9 mouse cellular contexts compared by ENCODE assay signal in genomic region chr13:59771257-59771656, GRCm38 (mm10). TPM values are rescaled to one million over a fixed set of nuclear protein-coding genes. Genes with fewer than 3 reads are reported as not detected.
DNase-seq lines count a peak whose midpoint lies in the region; ATAC-seq lines count a peak whose summit lies in the region.
"Had no signal": no experiment of that assay in that cellular context is flagged by ENCODE, and none has a peak within 500 bp of the region (broad histone marks: within the 10 kb centered on the region; RNA-seq: fewer than 3 reads in every experiment).

No protein-coding gene starts in this region.

- H3K4me2 ChIP-seq in heart, embryonic 14.5 days (ENCODE audit: low read length), result peak overlapping the region; percentile 65
- peak overlapping the region; percentile 94 for H3K4me2 ChIP-seq in liver, embryonic 16.5 days (ENCODE audit: low read depth, low read length)
- peak overlapping the region; percentile 74 for H3K4me2 ChIP-seq in neural tube, embryonic 15.5 days

- peak overlapping the region; percentile 71 for H3K9ac ChIP-seq in heart, embryonic 14.5 days (ENCODE audit: low read length)
- H3K9ac ChIP-seq in liver, embryonic 16.5 days (ENCODE audit: low read depth, low read length), result peak overlapping the region; percentile 89
- no peak overlapping the region for H3K9ac ChIP-seq in neural tube, embryonic 15.5 days (replicated peaks)

- H3K27me3 ChIP-seq in heart, embryonic 14.5 days (ENCODE audit: control insufficient read depth, insufficient read depth, low read length), result no peaks in the 10 kb centered on the region
- no peaks in the 10 kb centered on the region for H3K27me3 ChIP-seq in liver, embryonic 16.5 days (ENCODE audit: control insufficient read depth, insufficient read depth, low read depth, low read length)
- H3K27me3 ChIP-seq in neural tube, embryonic 15.5 days (replicated peaks), result no peaks in the 10 kb centered on the region

- H3K27ac ChIP-seq in heart, embryonic 14.5 days (replicated peaks in 1 of 2; ENCODE audit: control insufficient read depth in 1 of 2, insufficient read depth in 1 of 2, low read depth in 2 of 2, low read length in 2 of 2), result peak overlapping the region; percentile 96 to 100
- peak overlapping the region; percentile 100 for H3K27ac ChIP-seq in liver, embryonic 16.5 days (ENCODE audit: low read length)
- peak overlapping the region; percentile 99 for H3K27ac ChIP-seq in neural tube, embryonic 15.5 days (replicated peaks)

- H3K36me3 ChIP-seq in heart, embryonic 14.5 days (ENCODE audit: control insufficient read depth, insufficient read depth, low read length), result peaks cover 47% of the 10 kb centered on the region
- peaks cover 46% of the 10 kb centered on the region for H3K36me3 ChIP-seq in liver, embryonic 16.5 days (ENCODE audit: control insufficient read depth, insufficient read depth)
- H3K36me3 ChIP-seq in neural tube, embryonic 15.5 days, result peaks cover 26% of the 10 kb centered on the region

- peak; percentile 92 for DNase-seq in 416B (ENCODE audit: low read depth)
- peak; percentile 85 for DNase-seq in adrenal gland, postnatal 10 days
- DNase-seq in kidney, postnatal 10 days, result peak; percentile 89
- DNase-seq in thymus, adult 18-20 months, result peak; percentile 11 to 28

- H3K4me1 ChIP-seq in heart, embryonic 14.5 days (ENCODE audit: control insufficient read depth in 2 of 2, insufficient read depth in 2 of 2, low read length in 2 of 2), result peaks cover 23 to 32% of the 10 kb centered on the region in 2 experiments
- peaks cover 45% of the 10 kb centered on the region for H3K4me1 ChIP-seq in liver, embryonic 16.5 days (ENCODE audit: control insufficient read depth, low read depth, low read length)
- peaks cover 39% of the 10 kb centered on the region for H3K4me1 ChIP-seq in neural tube, embryonic 15.5 days

- H3K9me3 ChIP-seq in heart, embryonic 14.5 days (ENCODE audit: control insufficient read depth, low read length), result no peaks in the 10 kb centered on the region
- no peaks in the 10 kb centered on the region for H3K9me3 ChIP-seq in liver, embryonic 16.5 days (replicated peaks; ENCODE audit: control insufficient read depth, low read length)
- H3K9me3 ChIP-seq in neural tube, embryonic 15.5 days (replicated peaks), result no peaks in the 10 kb centered on the region

- peak; percentile 56 for ATAC-seq in erythroblast, adult 5-6 weeks (replicated peaks; ENCODE audit: low FRiP score, poor library complexity, severe bottlenecking)
- no peak for ATAC-seq in heart, embryonic 14.5 days (ENCODE audit: insufficient number of reproducible peaks, insufficient read depth, low FRiP score, low read depth)
- peak; percentile 30 for ATAC-seq in liver, embryonic 16.5 days (ENCODE audit: low read depth)
- no peak for ATAC-seq in neural tube, embryonic 15.5 days (ENCODE audit: low FRiP score)

- peak overlapping the region in 1 of 2 experiments; percentile 77; a peak in 2 of 4 replicates for H3K4me3 ChIP-seq in heart, embryonic 14.5 days (ENCODE audit: control insufficient read depth in 1 of 2, insufficient read depth in 1 of 2, low read depth in 1 of 2, low read length in 2 of 2)
- H3K4me3 ChIP-seq in liver, embryonic 16.5 days (ENCODE audit: low read depth, low read length), result peak overlapping the region; percentile 94
- H3K4me3 ChIP-seq in neural tube, embryonic 15.5 days (replicated peaks), result peak overlapping the region; percentile 91; the same call in 1 of the 2 replicates

- 7% methylated on average over 9 of the region's 9 CpGs for WGBS in heart, embryonic 14.5 days
- 11% methylated on average over 9 of the region's 9 CpGs for WGBS in liver, embryonic 16.5 days (ENCODE audit: insufficient replicate concordance)
- 61% methylated on average over 9 of the region's 9 CpGs for WGBS in neural tube, embryonic 15.5 days

RNA-seq across cellular contexts. Expression of gene Isca1, which starts 1.6 kb away (rescaled TPM):
- total RNA-seq in adrenal gland, postnatal 10 days (2021), result 100 to 1,000 TPM; 127 to 142 TPM
- 667 and 741 TPM in 2 replicates for total RNA-seq in erythroblast, adult 5-6 weeks (2015; ENCODE audit: low replicate concordance)
- total RNA-seq in erythroblast, adult 5-6 weeks (2017; ENCODE audit: low replicate concordance), result 673 and 742 TPM in 2 replicates
- 213 and 236 TPM in 2 replicates for polyA plus RNA-seq in heart, embryonic 14.5 days (2014; fragmentation: Nextera tagmentation; extraction: Ambion mirVana)
- polyA plus RNA-seq in liver, embryonic 16.5 days (2015; fragmentation: Nextera tagmentation; extraction: Ambion mirVana), result 224 and 231 TPM in 2 replicates
- polyA plus RNA-seq in neural tube, embryonic 15.5 days (2015; fragmentation: Nextera tagmentation; extraction: Ambion mirVana), result 158 and 171 TPM in 2 replicates

RNA-seq across cellular contexts. Expression of gene Gm49354, which starts 10.8 kb away (rescaled TPM):
- total RNA-seq in adrenal gland, postnatal 10 days (2021), result not detected
- total RNA-seq in erythroblast, adult 5-6 weeks (2015; ENCODE audit: low replicate concordance), result not detected in 2 replicates
- total RNA-seq in erythroblast, adult 5-6 weeks (2017; ENCODE audit: low replicate concordance), result 254 and 1,206 TPM in 2 replicates
- polyA plus RNA-seq in heart, embryonic 14.5 days (2014; fragmentation: Nextera tagmentation; extraction: Ambion mirVana), result not detected in 2 replicates
- polyA plus RNA-seq in liver, embryonic 16.5 days (2015; fragmentation: Nextera tagmentation; extraction: Ambion mirVana), result not detected in 2 replicates
- not detected in 2 replicates for polyA plus RNA-seq in neural tube, embryonic 15.5 days (2015; fragmentation: Nextera tagmentation; extraction: Ambion mirVana)
- total RNA-seq: adrenal gland, postnatal 4 days had no signal

RNA-seq across cellular contexts. Expression of gene 1700014D04Rik, which starts 24.7 kb away (rescaled TPM):
- total RNA-seq in adrenal gland, postnatal 10 days (2021), result not detected
- total RNA-seq in erythroblast, adult 5-6 weeks (2015; ENCODE audit: low replicate concordance), result 0.77 TPM in 1 of 2 replicates, not detected in the other
- 0.42 and 4.8 TPM in 2 replicates for total RNA-seq in erythroblast, adult 5-6 weeks (2017; ENCODE audit: low replicate concordance)
- polyA plus RNA-seq in heart, embryonic 14.5 days (2014; fragmentation: Nextera tagmentation; extraction: Ambion mirVana), result 0.27 TPM in 1 of 2 replicates, not detected in the other
- polyA plus RNA-seq in liver, embryonic 16.5 days (2015; fragmentation: Nextera tagmentation; extraction: Ambion mirVana), result not detected in 2 replicates
- polyA plus RNA-seq in neural tube, embryonic 15.5 days (2015; fragmentation: Nextera tagmentation; extraction: Ambion mirVana), result 0.14 and 0.22 TPM in 2 replicates

RNA-seq across cellular contexts. Expression of gene Spata31d1d, which starts 39.7 kb away (rescaled TPM):
- not detected for total RNA-seq in adrenal gland, postnatal 10 days (2021)
- total RNA-seq in erythroblast, adult 5-6 weeks (2015; ENCODE audit: low replicate concordance), result not detected in 2 replicates
- total RNA-seq in erythroblast, adult 5-6 weeks (2017; ENCODE audit: low replicate concordance), result 0.26 TPM in 1 of 2 replicates, not detected in the other
- not detected in 2 replicates for polyA plus RNA-seq in heart, embryonic 14.5 days (2014; fragmentation: Nextera tagmentation; extraction: Ambion mirVana)
- 0.02 TPM in 1 of 2 replicates, not detected in the other for polyA plus RNA-seq in liver, embryonic 16.5 days (2015; fragmentation: Nextera tagmentation; extraction: Ambion mirVana)
- polyA plus RNA-seq in neural tube, embryonic 15.5 days (2015; fragmentation: Nextera tagmentation; extraction: Ambion mirVana), result not detected in 2 replicates
- total RNA-seq: adrenal gland, postnatal 4 days had no signal

RNA-seq across cellular contexts. Expression of gene Tut7, which starts 51.7 kb away (rescaled TPM):
- total RNA-seq in adrenal gland, postnatal 10 days (2021), result 10 to 100 TPM; 66.8 to 71.2 TPM
- total RNA-seq in erythroblast, adult 5-6 weeks (2015; ENCODE audit: low replicate concordance), result 557 and 663 TPM in 2 replicates
- 973 and 1,053 TPM in 2 replicates for total RNA-seq in erythroblast, adult 5-6 weeks (2017; ENCODE audit: low replicate concordance)
- polyA plus RNA-seq in heart, embryonic 14.5 days (2014; fragmentation: Nextera tagmentation; extraction: Ambion mirVana), result 35.0 and 35.1 TPM in 2 replicates
- polyA plus RNA-seq in liver, embryonic 16.5 days (2015; fragmentation: Nextera tagmentation; extraction: Ambion mirVana), result 57.3 and 59.6 TPM in 2 replicates
- 41.7 and 46.3 TPM in 2 replicates for polyA plus RNA-seq in neural tube, embryonic 15.5 days (2015; fragmentation: Nextera tagmentation; extraction: Ambion mirVana)

Comparison
In these comparisons a context has a peak if more than half of its experiments do, and no peak if none do; other contexts are left out.
1. DNase-seq: peak in every context shown above with its lines; median percentile 92 in 416B; 89 in kidney, postnatal 10 days; 85 in adrenal gland, postnatal 10 days; 20 in thymus, adult 18-20 months.
2. ATAC-seq: peak in erythroblast, adult 5-6 weeks (single experiment) and liver, embryonic 16.5 days (single experiment); none in heart, embryonic 14.5 days (single experiment) and neural tube, embryonic 15.5 days (single experiment).
3. Peak in every context shown above with its lines, with median percentiles within 50 percentile points of each other: H3K27ac ChIP-seq and H3K4me2 ChIP-seq.